Mouse (Mus musculus): ENCODE data around the gene Naa10. TPM values are rescaled to one million over a fixed set of nuclear protein-coding genes. Genes with fewer than 3 reads are reported as not detected.

Naa10 gene
- total and polyA plus RNA-seq, 3 experiments, result 50.2 to 63.7 (median 57.2) TPM

DNA sequence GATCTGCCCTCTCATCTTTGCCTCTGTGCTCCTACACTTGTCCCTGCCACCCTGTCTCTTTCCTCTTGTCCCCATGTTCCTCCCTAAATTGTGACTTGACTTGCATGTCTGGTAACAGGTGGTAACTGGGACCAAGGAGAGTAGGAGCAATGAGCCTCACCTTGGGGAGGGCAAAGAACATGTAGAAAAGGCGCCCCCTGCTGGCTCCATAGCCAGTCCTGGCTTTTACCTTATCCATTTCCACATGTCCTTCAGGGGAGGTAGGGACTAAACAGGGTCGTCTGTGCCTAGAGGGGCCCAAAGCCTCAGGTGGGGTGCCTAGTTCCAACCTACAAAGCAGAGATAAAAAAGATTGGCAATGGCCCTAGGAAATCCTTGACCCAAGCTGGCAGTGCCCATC is 26.0 kb downstream of the Naa10 start, which contains the start of gene L1cam:
Gene L1cam, minus strand, starts transcription at position 387 of the 400 bp plus-strand sequence.
- Histone ChIP-seq H3K4me3 (no peak within 1 kb of the TSS), H3K4me1 (ENCODE audit: control insufficient read depth, insufficient read depth, low read length) (no peaks in the 10 kb centered on the region), H3K79me2 (replicated peaks; ENCODE audit: control insufficient read depth, insufficient read depth, low read length) (no peaks in the 10 kb centered on the region), H3K36me3 (ENCODE audit: control insufficient read depth, insufficient read depth, low read length) (no peaks in the 10 kb centered on the region), H3K9ac (ENCODE audit: low read depth, low read length) (no peak within 1 kb of the TSS), H3K27me3 (ENCODE audit: control insufficient read depth, insufficient read depth, low read length) (no peaks in the 10 kb centered on the region), H3K27ac (no peak within 1 kb of the TSS)
- DNase-seq, result peak; percentile 27 to 56
- intact Hi-C loops (cut with DNase I), result loop anchor here (2.0 kb wide), 1 partner anchor 97 kb away; no protein-coding TSS in a partner anchor
- 13% methylated on average over 2 of the region's 2 CpGs for whole genome bisulfite sequencing
- peak; percentile 68 for TF ChIP-seq CTCF (IDR thresholded peaks at IDR 0.05)
- no peak for TF ChIP-seq EP300 (IDR thresholded peaks at IDR 0.05; ENCODE audit: insufficient read depth, low read depth, low read length)
- no peak for TF ChIP-seq POLR2A (IDR thresholded peaks at IDR 0.05; ENCODE audit: insufficient read depth, low read depth, low read length)

DNA sequence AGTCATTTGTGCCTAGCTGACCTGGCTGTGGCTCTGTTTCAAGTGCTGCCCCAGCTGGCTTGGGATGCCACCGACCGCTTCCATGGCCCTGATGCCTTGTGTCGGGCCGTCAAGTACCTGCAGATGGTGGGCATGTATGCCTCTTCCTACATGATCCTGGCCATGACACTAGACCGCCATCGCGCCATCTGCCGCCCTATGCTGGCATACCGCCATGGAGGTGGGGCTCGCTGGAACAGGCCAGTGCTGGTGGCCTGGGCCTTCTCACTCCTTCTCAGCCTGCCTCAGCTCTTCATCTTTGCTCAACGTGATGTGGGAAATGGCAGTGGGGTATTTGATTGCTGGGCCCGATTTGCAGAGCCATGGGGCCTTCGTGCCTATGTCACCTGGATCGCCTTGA is 28.9 kb downstream of the Naa10 start:
- no peaks in the 10 kb centered on the region for H3K4me1 ChIP-seq (ENCODE audit: control insufficient read depth, insufficient read depth, low read length)
- WGBS, result 90% methylated on average over 14 of the region's 14 CpGs
- TF ChIP-seq POLR2A (IDR thresholded peaks at IDR 0.05; ENCODE audit: insufficient read depth, low read depth, low read length) (no peak), CTCF (IDR thresholded peaks at IDR 0.05) (no peak), EP300 (IDR thresholded peaks at IDR 0.05; ENCODE audit: insufficient read depth, low read depth, low read length) (no peak)
- no peaks in the 10 kb centered on the region for H3K27me3 ChIP-seq (ENCODE audit: control insufficient read depth, insufficient read depth, low read length)
- H3K36me3 ChIP-seq (ENCODE audit: control insufficient read depth, insufficient read depth, low read length), result no peaks in the 10 kb centered on the region
- DNase-seq, result no peak
- no peak overlapping the region for H3K4me3 ChIP-seq
- no peaks in the 10 kb centered on the region for H3K79me2 ChIP-seq (replicated peaks; ENCODE audit: control insufficient read depth, insufficient read depth, low read length)
- no peak overlapping the region for H3K9ac ChIP-seq (ENCODE audit: low read depth, low read length)
- intact Hi-C loops (cut with DNase I), result no loop called here
- no peak overlapping the region for H3K27ac ChIP-seq

DNA sequence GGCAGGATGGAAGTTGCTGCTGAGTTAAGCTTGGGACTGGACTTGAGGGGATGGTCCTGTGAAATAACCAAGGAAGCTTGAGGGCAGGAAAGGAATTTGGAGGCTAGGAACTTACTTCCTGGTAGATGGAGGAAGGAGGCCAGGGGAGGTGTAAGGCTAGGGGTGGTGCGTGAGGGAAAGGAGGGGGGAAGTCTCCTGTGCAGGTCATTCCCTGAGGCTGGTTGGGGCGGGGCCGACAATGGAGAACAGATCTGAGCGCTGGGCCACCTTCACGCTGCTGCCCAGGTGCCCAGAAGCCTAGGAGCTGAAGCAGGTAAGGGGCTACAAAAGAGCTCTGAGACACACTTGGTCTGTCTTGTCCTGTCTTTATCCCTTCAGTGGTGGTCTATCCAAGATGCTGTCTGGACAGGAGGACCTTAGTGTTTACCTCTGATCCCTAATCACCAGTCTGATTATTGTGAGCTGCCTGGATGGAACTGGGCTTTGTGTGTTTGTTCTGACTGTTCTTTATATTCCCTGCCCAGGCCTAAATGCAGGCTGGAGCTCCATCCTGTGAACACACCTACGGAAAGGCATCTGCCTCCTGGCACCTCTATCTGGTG is 30.1 kb downstream of the Naa10 start, which contains the start of gene Avpr2:
Gene Avpr2, plus strand, starts transcription at position 552 of the 602 bp plus-strand sequence.
- intact Hi-C loops (cut with DNase I), result no loop called here
- Histone ChIP-seq H3K36me3 (ENCODE audit: control insufficient read depth, insufficient read depth, low read length) (no peaks in the 10 kb centered on the region), H3K4me1 (ENCODE audit: control insufficient read depth, insufficient read depth, low read length) (no peaks in the 10 kb centered on the region), H3K27ac (no peak within 1 kb of the TSS), H3K27me3 (ENCODE audit: control insufficient read depth, insufficient read depth, low read length) (no peaks in the 10 kb centered on the region), H3K9ac (ENCODE audit: low read depth, low read length) (no peak within 1 kb of the TSS), H3K79me2 (replicated peaks; ENCODE audit: control insufficient read depth, insufficient read depth, low read length) (no peaks in the 10 kb centered on the region), H3K4me3 (no peak within 1 kb of the TSS)
- no peak for DNase-seq
- TF ChIP-seq EP300 (IDR thresholded peaks at IDR 0.05; ENCODE audit: insufficient read depth, low read depth, low read length), result no peak
- no peak for TF ChIP-seq CTCF (IDR thresholded peaks at IDR 0.05)
- no peak for TF ChIP-seq POLR2A (IDR thresholded peaks at IDR 0.05; ENCODE audit: insufficient read depth, low read depth, low read length)
- 75% methylated on average over 6 of the region's 6 CpGs for WGBS

GRCm38 (mm10) chrX:73881463-73881862 is 40.3 kb downstream of the Naa10 start:
- no peak for TF ChIP-seq POLR2A (IDR thresholded peaks at IDR 0.05; ENCODE audit: insufficient read depth, low read depth, low read length)
- no peak for TF ChIP-seq EP300 (IDR thresholded peaks at IDR 0.05; ENCODE audit: insufficient read depth, low read depth, low read length)
- TF ChIP-seq CTCF (IDR thresholded peaks at IDR 0.05), result no peak
- H3K36me3 ChIP-seq (ENCODE audit: control insufficient read depth, insufficient read depth, low read length), result no peaks in the 10 kb centered on the region
- 60% methylated on average over 6 of the region's 6 CpGs for WGBS
- H3K9ac ChIP-seq (ENCODE audit: low read depth, low read length), result no peak overlapping the region
- intact Hi-C loops (cut with DNase I), result no loop called here
- DNase-seq, result no peak
- no peaks in the 10 kb centered on the region for H3K4me1 ChIP-seq (ENCODE audit: control insufficient read depth, insufficient read depth, low read length)
- no peak overlapping the region for H3K27ac ChIP-seq
- no peaks in the 10 kb centered on the region for H3K79me2 ChIP-seq (replicated peaks; ENCODE audit: control insufficient read depth, insufficient read depth, low read length)
- 0 out of 2 replicates have a peak, but pooled peaks cover 2% of the 10 kb centered on the region for H3K27me3 ChIP-seq (ENCODE audit: control insufficient read depth, insufficient read depth, low read length)
- H3K4me3 ChIP-seq, result no peak overlapping the region

- DNase-seq, result no peak
- H3K27ac ChIP-seq, result no peak overlapping the region
- intact Hi-C loops (cut with DNase I), result no loop called here
- 0 out of 2 replicates have a peak, but pooled peaks cover 2% of the 10 kb centered on the region for H3K27me3 ChIP-seq (ENCODE audit: control insufficient read depth, insufficient read depth, low read length)
- no peak for TF ChIP-seq POLR2A (IDR thresholded peaks at IDR 0.05; ENCODE audit: insufficient read depth, low read depth, low read length)
- TF ChIP-seq CTCF (IDR thresholded peaks at IDR 0.05), result no peak
- no peak for TF ChIP-seq EP300 (IDR thresholded peaks at IDR 0.05; ENCODE audit: insufficient read depth, low read depth, low read length)
- H3K79me2 ChIP-seq (replicated peaks; ENCODE audit: control insufficient read depth, insufficient read depth, low read length), result no peaks in the 10 kb centered on the region
- no peaks in the 10 kb centered on the region for H3K4me1 ChIP-seq (ENCODE audit: control insufficient read depth, insufficient read depth, low read length)
- peak overlapping the region; percentile 30; the same call in 1 of the 2 replicates for H3K4me3 ChIP-seq
- 35% methylated on average over 16 of the region's 16 CpGs for WGBS
- no peak overlapping the region; the same call in 1 of the 2 replicates for H3K9ac ChIP-seq (ENCODE audit: low read depth, low read length)
- no peaks in the 10 kb centered on the region for H3K36me3 ChIP-seq (ENCODE audit: control insufficient read depth, insufficient read depth, low read length)
These were observed 40.7 kb downstream of the Naa10 start for GRCm38 (mm10) chrX:73881036-73881427.
